Mouse (Mus musculus) right cerebral cortex, adult 18-20 months (tissue): ENCODE measurements around the gene Gm42906.

ENCODE experiments used
- DNase-seq: peaks from one replicate; pipeline ENCODE4 v3.0.0; 2022; ENCODE audit warnings: mixed read lengths

The Gm42906 gene

GRCm38 (mm10) chr5:151018959-151019358 lies 409.0 kb downstream of the Gm42906 start:
- DNase-seq: no peak

GRCm38 (mm10) chr5:151018450-151018849 lies 409.5 kb downstream of the Gm42906 start:
- DNase-seq: no peak
